Mouse (Mus musculus): Measurements from ENCODE around the gene Arrdc4. TPM values are rescaled to one million over a fixed set of nuclear protein-coding genes. Genes with fewer than 3 reads are reported as not detected.

Gene Arrdc4
- polyA plus RNA-seq (2015; fragmentation: Nextera tagmentation; extraction: Ambion mirVana), result 25.1 and 26.2 TPM in 2 replicates

GRCm38 (mm10) chr7:68748761-68749635 lies at the start of gene Arrdc4:
Gene Arrdc4, minus strand, starts transcription at chr7:68749241.
- peaks cover 16% of the 10 kb centered on the region for H3K4me1 ChIP-seq (ENCODE audit: control insufficient read depth, insufficient read depth, low read depth, low read length)
- no peaks in the 10 kb centered on the region for H3K27me3 ChIP-seq (replicated peaks; ENCODE audit: control insufficient read depth, insufficient read depth, low read length)
- under 1% methylated on average over 42 of the region's 54 CpGs for WGBS
- H3K4me3 ChIP-seq (ENCODE audit: low read length), result peak within 1 kb of the TSS; percentile 97
- 0 out of 2 replicates have a peak, but pooled peaks cover 2% of the 10 kb centered on the region for H3K36me3 ChIP-seq (ENCODE audit: control insufficient read depth, insufficient read depth, low read length)
- peak within 1 kb of the TSS; percentile 90 for H3K27ac ChIP-seq (ENCODE audit: low read depth, low read length)
- ATAC-seq, result peak; percentile 100
- peak within 1 kb of the TSS; percentile 93 for H3K9ac ChIP-seq (ENCODE audit: low read depth, low read length)
- H3K9me3 ChIP-seq (ENCODE audit: control insufficient read depth, low read length), result no peaks in the 10 kb centered on the region
- H3K4me2 ChIP-seq (ENCODE audit: low read length), result peak within 1 kb of the TSS; percentile 83

- no peak overlapping the region for H3K27ac ChIP-seq (ENCODE audit: low read depth, low read length)
- no peaks in the 10 kb centered on the region for H3K9me3 ChIP-seq (ENCODE audit: control insufficient read depth, low read length)
- no peak overlapping the region for H3K4me2 ChIP-seq (ENCODE audit: low read length)
- H3K4me3 ChIP-seq (ENCODE audit: low read length), result no peak overlapping the region
- ATAC-seq, result no peak
- no peak overlapping the region for H3K9ac ChIP-seq (ENCODE audit: low read depth, low read length)
- no peaks in the 10 kb centered on the region for H3K36me3 ChIP-seq (ENCODE audit: control insufficient read depth, insufficient read depth, low read length)
- no peaks in the 10 kb centered on the region for H3K27me3 ChIP-seq (replicated peaks; ENCODE audit: control insufficient read depth, insufficient read depth, low read length)
- no peaks in the 10 kb centered on the region for H3K4me1 ChIP-seq (ENCODE audit: control insufficient read depth, insufficient read depth, low read depth, low read length)
- 84% methylated on average over 5 of the region's 5 CpGs for WGBS
These were observed 46.5 kb upstream of the Arrdc4 start for GRCm38 (mm10) chr7:68795578-68795977.

DNA sequence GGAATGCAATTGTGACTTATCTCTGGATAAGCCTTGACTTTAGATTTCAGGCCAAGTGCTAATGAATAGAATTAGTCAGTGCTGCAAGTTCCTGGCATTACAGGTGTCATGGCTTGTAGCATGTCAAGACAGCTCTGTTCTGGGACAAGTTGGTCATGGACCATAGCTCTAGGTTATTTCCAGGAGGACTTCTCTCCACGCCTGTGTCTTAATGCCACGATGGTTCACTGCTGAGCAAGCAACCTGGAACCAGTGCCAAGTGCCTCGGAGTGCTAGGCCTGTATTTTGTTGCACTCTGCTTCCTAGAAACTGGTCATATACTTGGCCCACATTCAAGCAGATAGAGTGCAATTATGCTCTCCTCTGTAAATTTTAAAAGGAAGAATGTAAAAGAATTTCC lies 39.7 kb upstream of the Arrdc4 start:
- Histone ChIP-seq H3K27ac (ENCODE audit: low read depth, low read length) (no peak overlapping the region), H3K9ac (ENCODE audit: low read depth, low read length) (no peak overlapping the region), H3K4me3 (ENCODE audit: low read length) (no peak overlapping the region), H3K9me3 (ENCODE audit: control insufficient read depth, low read length) (no peaks in the 10 kb centered on the region), H3K27me3 (replicated peaks; ENCODE audit: control insufficient read depth, insufficient read depth, low read length) (no peaks in the 10 kb centered on the region), H3K4me2 (ENCODE audit: low read length) (no peak overlapping the region), H3K36me3 (ENCODE audit: control insufficient read depth, insufficient read depth, low read length) (no peaks in the 10 kb centered on the region), H3K4me1 (ENCODE audit: control insufficient read depth, insufficient read depth, low read depth, low read length) (no peaks in the 10 kb centered on the region)
- WGBS, result 79% methylated on average over 3 of the region's 3 CpGs
- ATAC-seq, result no peak

DNA sequence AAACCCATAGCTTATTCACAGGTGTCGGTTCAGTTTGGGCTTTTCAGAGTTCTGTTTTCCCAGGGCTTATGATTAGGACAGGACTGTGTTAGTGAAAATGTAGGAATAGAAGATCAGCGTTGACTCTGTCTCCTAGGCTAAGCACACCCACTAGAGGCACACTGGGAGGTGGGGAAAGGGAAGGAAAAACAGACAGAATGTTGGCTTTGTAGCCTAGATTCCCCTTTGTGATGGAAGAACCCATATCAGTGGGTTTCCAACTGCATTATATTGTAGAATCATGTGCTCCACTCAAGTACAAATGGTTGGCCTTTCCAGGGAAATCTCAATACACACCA lies 22.7 kb upstream of the Arrdc4 start:
- Histone ChIP-seq H3K4me1 (ENCODE audit: control insufficient read depth, insufficient read depth, low read depth, low read length) (no peaks in the 10 kb centered on the region), H3K9me3 (ENCODE audit: control insufficient read depth, low read length) (no peaks in the 10 kb centered on the region), H3K27ac (ENCODE audit: low read depth, low read length) (no peak overlapping the region), H3K4me2 (ENCODE audit: low read length) (no peak overlapping the region), H3K27me3 (replicated peaks; ENCODE audit: control insufficient read depth, insufficient read depth, low read length) (no peaks in the 10 kb centered on the region), H3K9ac (ENCODE audit: low read depth, low read length) (no peak overlapping the region), H3K4me3 (ENCODE audit: low read length) (no peak overlapping the region), H3K36me3 (ENCODE audit: control insufficient read depth, insufficient read depth, low read length) (no peaks in the 10 kb centered on the region)
- 86% methylated on average over 2 of the region's 2 CpGs for WGBS
- no peak for ATAC-seq

GRCm38 (mm10) chr7:68770894-68771756 lies 22.1 kb upstream of the Arrdc4 start:
- WGBS, result 80% methylated on average over 7 of the region's 7 CpGs
- no peak overlapping the region for H3K9ac ChIP-seq (ENCODE audit: low read depth, low read length)
- no peaks in the 10 kb centered on the region for H3K27me3 ChIP-seq (replicated peaks; ENCODE audit: control insufficient read depth, insufficient read depth, low read length)
- no peaks in the 10 kb centered on the region for H3K36me3 ChIP-seq (ENCODE audit: control insufficient read depth, insufficient read depth, low read length)
- no peak overlapping the region for H3K4me2 ChIP-seq (ENCODE audit: low read length)
- no peak overlapping the region for H3K27ac ChIP-seq (ENCODE audit: low read depth, low read length)
- no peak overlapping the region for H3K4me3 ChIP-seq (ENCODE audit: low read length)
- no peaks in the 10 kb centered on the region for H3K9me3 ChIP-seq (ENCODE audit: control insufficient read depth, low read length)
- H3K4me1 ChIP-seq (ENCODE audit: control insufficient read depth, insufficient read depth, low read depth, low read length), result no peaks in the 10 kb centered on the region
- no peak for ATAC-seq

- H3K4me3 ChIP-seq (ENCODE audit: low read length), result no peak overlapping the region
- 87% methylated on average over 4 of the region's 4 CpGs for WGBS
- H3K27ac ChIP-seq (ENCODE audit: low read depth, low read length), result no peak overlapping the region
- H3K36me3 ChIP-seq (ENCODE audit: control insufficient read depth, insufficient read depth, low read length), result no peaks in the 10 kb centered on the region
- no peak overlapping the region for H3K9ac ChIP-seq (ENCODE audit: low read depth, low read length)
- no peaks in the 10 kb centered on the region for H3K4me1 ChIP-seq (ENCODE audit: control insufficient read depth, insufficient read depth, low read depth, low read length)
- H3K4me2 ChIP-seq (ENCODE audit: low read length), result no peak overlapping the region
- H3K9me3 ChIP-seq (ENCODE audit: control insufficient read depth, low read length), result no peaks in the 10 kb centered on the region
- H3K27me3 ChIP-seq (replicated peaks; ENCODE audit: control insufficient read depth, insufficient read depth, low read length), result no peaks in the 10 kb centered on the region
- ATAC-seq, result no peak
These were observed 16.9 kb upstream of the Arrdc4 start for GRCm38 (mm10) chr7:68765926-68766325.

GRCm38 (mm10) chr7:68759148-68759724 lies 10.2 kb upstream of the Arrdc4 start:
- Histone ChIP-seq H3K9ac (ENCODE audit: low read depth, low read length) (no peak overlapping the region), H3K4me2 (ENCODE audit: low read length) (no peak overlapping the region), H3K27ac (ENCODE audit: low read depth, low read length) (no peak overlapping the region), H3K36me3 (ENCODE audit: control insufficient read depth, insufficient read depth, low read length) (no peaks in the 10 kb centered on the region), H3K4me1 (ENCODE audit: control insufficient read depth, insufficient read depth, low read depth, low read length) (no peaks in the 10 kb centered on the region), H3K4me3 (ENCODE audit: low read length) (no peak overlapping the region), H3K9me3 (ENCODE audit: control insufficient read depth, low read length) (no peaks in the 10 kb centered on the region), H3K27me3 (replicated peaks; ENCODE audit: control insufficient read depth, insufficient read depth, low read length) (no peaks in the 10 kb centered on the region)
- 82% methylated on average over 6 of the region's 6 CpGs for WGBS
- no peak for ATAC-seq

GRCm38 (mm10) chr7:68756656-68757204 lies 7.7 kb upstream of the Arrdc4 start:
- Histone ChIP-seq H3K4me1 (ENCODE audit: control insufficient read depth, insufficient read depth, low read depth, low read length) (no peaks in the 10 kb centered on the region), H3K27me3 (replicated peaks; ENCODE audit: control insufficient read depth, insufficient read depth, low read length) (no peaks in the 10 kb centered on the region), H3K36me3 (ENCODE audit: control insufficient read depth, insufficient read depth, low read length) (no peaks in the 10 kb centered on the region), H3K9me3 (ENCODE audit: control insufficient read depth, low read length) (no peaks in the 10 kb centered on the region), H3K27ac (ENCODE audit: low read depth, low read length) (no peak overlapping the region), H3K4me2 (ENCODE audit: low read length) (no peak overlapping the region), H3K9ac (ENCODE audit: low read depth, low read length) (no peak overlapping the region), H3K4me3 (ENCODE audit: low read length) (no peak overlapping the region)
- WGBS, result 93% methylated on average over 6 of the region's 6 CpGs
- ATAC-seq, result no peak

Measured in hindbrain, embryonic 16.5 days (tissue).